Mouse (Mus musculus) embryo, embryonic 11.5 days (tissue): ENCODE results near the gene Tec.

Source experiments
- DNase-seq: peaks from one replicate; pipeline ENCODE4 v3.0.0-alpha.2; 2012; ENCODE audit warnings: low read depth, low spot score

Gene Tec

GRCm38 (mm10) chr5:72868091-72868875 is at the start of gene Tec:
TSS of gene Tec (minus strand) at chr5:72868483.
- peak; percentile 74 for DNase-seq

- no peak for DNase-seq
These were observed 48.6 kb upstream of the Tec start for GRCm38 (mm10) chr5:72916851-72917250.

GRCm38 (mm10) chr5:72916048-72916447 is 47.8 kb upstream of the Tec start:
- no peak for DNase-seq

- DNase-seq: no peak
These were observed 46.6 kb upstream of the Tec start for GRCm38 (mm10) chr5:72914633-72915561.

- DNase-seq: peak; percentile 98
These were observed 45.6 kb upstream of the Tec start, which contains the start of gene Slain2 for GRCm38 (mm10) chr5:72913648-72914557. TSS of gene Slain2 (plus strand) at chr5:72914304.

- no peak for DNase-seq
These were observed 43.0 kb upstream of the Tec start for GRCm38 (mm10) chr5:72911284-72911683.

- DNase-seq: no peak
These were observed 42.1 kb upstream of the Tec start for GRCm38 (mm10) chr5:72910373-72910772.

- DNase-seq: no peak
These were observed 41.1 kb upstream of the Tec start for GRCm38 (mm10) chr5:72909363-72909762.

GRCm38 (mm10) chr5:72908324-72908936 is 40.1 kb upstream of the Tec start:
- no peak for DNase-seq

- DNase-seq: no peak
These were observed 39.1 kb upstream of the Tec start for GRCm38 (mm10) chr5:72907402-72907801.

GRCm38 (mm10) chr5:72904903-72905790 is 36.9 kb upstream of the Tec start:
- DNase-seq: no peak

GRCm38 (mm10) chr5:72902876-72903516 is 34.7 kb upstream of the Tec start:
- DNase-seq: no peak

- no peak for DNase-seq
These were observed 34.0 kb upstream of the Tec start for GRCm38 (mm10) chr5:72902312-72902711.

- DNase-seq: no peak
These were observed 33.6 kb upstream of the Tec start for GRCm38 (mm10) chr5:72901866-72902265.

GRCm38 (mm10) chr5:72899255-72899654 is 31.0 kb upstream of the Tec start:
- no peak for DNase-seq

GRCm38 (mm10) chr5:72897998-72898397 is 29.7 kb upstream of the Tec start:
- DNase-seq: no peak

- DNase-seq: no peak
These were observed 28.4 kb upstream of the Tec start for GRCm38 (mm10) chr5:72896478-72897279.

GRCm38 (mm10) chr5:72895261-72895660 is 27.0 kb upstream of the Tec start:
- DNase-seq: no peak

- no peak for DNase-seq
These were observed 25.7 kb upstream of the Tec start for GRCm38 (mm10) chr5:72893987-72894386.
